Mouse (Mus musculus) limb, embryonic 14.5 days (tissue): ENCODE results near the gene Cd44. TPM values are rescaled to one million over a fixed set of nuclear protein-coding genes. Genes with fewer than 3 reads are reported as not detected.

Experiments used
- ATAC-seq: fragments of 200-750 bp; cut with Nextera tagmentation; 2 replicates; pipeline ENCODE4 v1.8.0; 2017; ENCODE audit warnings: low read depth, moderate number of reproducible peaks, moderate TSS enrichment; ENCODE audit not compliant: low FRiP score
- DNase-seq: peaks from one replicate; pipeline ENCODE4 v3.0.0-alpha.2; 2015; ENCODE audit warnings: low spot score
- H3K27ac ChIP-seq: fragments of 300-500 bp; sonication (generic); replicated peaks from 2 replicates; pipeline ENCODE4 v1.5.1; 2014; ENCODE audit warnings: low read depth, mild to moderate bottlenecking, low read length, moderate library complexity, mixed read lengths
- H3K27me3 ChIP-seq: fragments of 300-500 bp; sonication (generic); 2 replicates; pipeline ENCODE4 v1.6.1; 2014; ENCODE audit warnings: low read length, mixed read lengths; ENCODE audit not compliant: control insufficient read depth, insufficient read depth
- H3K36me3 ChIP-seq: fragments of 300-500 bp; sonication (generic); 2 replicates; pipeline ENCODE4 v1.6.1; 2014; ENCODE audit warnings: mild to moderate bottlenecking, low read length, moderate library complexity, mixed read lengths; ENCODE audit not compliant: control insufficient read depth, insufficient read depth
- H3K4me1 ChIP-seq: fragments of 300-500 bp; sonication (generic); 2 replicates; pipeline ENCODE4 v1.6.1; 2014; ENCODE audit warnings: antibody characterized with exemption, low read length, mixed read lengths; ENCODE audit not compliant: control insufficient read depth, insufficient read depth
- H3K4me2 ChIP-seq: fragments of 300-500 bp; sonication (generic); replicated peaks from 2 replicates; pipeline ENCODE4 v1.6.1; 2014; ENCODE audit warnings: low read depth, mild to moderate bottlenecking, low read length, moderate library complexity; ENCODE audit not compliant: severe bottlenecking
- H3K4me3 ChIP-seq: fragments of 300-500 bp; sonication (generic); replicated peaks from 2 replicates; pipeline ENCODE4 v1.5.1; 2014; ENCODE audit warnings: low read length
- H3K9ac ChIP-seq: fragments of 300-500 bp; sonication (generic); 2 replicates; pipeline ENCODE4 v1.6.1; 2014; ENCODE audit warnings: mild to moderate bottlenecking, low read depth, low read length, moderate library complexity; ENCODE audit not compliant: severe bottlenecking
- H3K9me3 ChIP-seq: fragments of 300-500 bp; sonication (generic); 2 replicates; pipeline ENCODE4 v1.6.1; 2016; ENCODE audit warnings: low read length; ENCODE audit not compliant: control insufficient read depth
- POLR2A ChIP-seq: fragments of 200-500 bp; IDR thresholded peaks from 2 replicates; pipeline ENCODE4 v1.8.0; 2012; ENCODE audit warnings: inconsistent platforms, mild to moderate bottlenecking, moderate library complexity, borderline replicate concordance; ENCODE audit not compliant: insufficient read depth, insufficient read length; ENCODE audit errors: extremely low read depth
- WGBS: fragments of 180-500 bp; shearing (Covaris S2); extraction: QIAGEN DNeasy Blood & Tissue Kit; methylation state at CpG from one replicate; pipeline ENCODE4 v1.1.7; 2014; 5-methylcytosine and 5-hydroxymethylcytosine counted together
- polyA plus RNA-seq, 2 experiments: library from polyadenylated mRNA; depleted of rRNA in 1 of 2; stranded (reverse) in 1 of 2; unstranded in 1 of 2; fragments of >200 nt; fragmentation: Nextera tagmentation in 1 of 2; extraction: Ambion mirVana in 1 of 2; gene quantifications; 2 replicates each; pipeline versions ENCODE4 v1.2.1 to v1.2.3; 2012 to 2014

Gene Cd44
- polyA plus RNA-seq, 2 experiments = 29.3 to 46.3 TPM

GRCm38 (mm10) chr2:102895197-102895596, 6.3 kb downstream of the Cd44 start:
- TF ChIP-seq POLR2A = no peak

DNA sequence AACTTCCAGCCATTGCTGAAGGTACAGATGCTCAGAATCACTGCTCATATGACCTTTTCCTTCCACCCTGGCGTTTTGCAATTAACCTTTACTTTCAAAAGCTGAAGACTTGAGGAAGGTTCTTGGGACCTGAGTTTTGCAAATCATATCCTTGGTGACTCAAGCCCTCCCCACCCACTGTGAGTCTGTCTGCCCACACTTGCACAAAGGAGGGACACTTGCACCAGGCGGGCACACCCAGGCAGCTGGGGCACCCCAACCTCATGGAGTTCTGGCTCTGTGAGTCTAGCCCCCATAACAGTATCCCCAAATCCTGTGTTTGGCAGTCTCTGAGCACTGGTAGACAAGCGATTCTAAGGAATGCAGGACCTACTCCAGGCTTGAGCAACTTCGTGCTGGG, 6.7 kb downstream of the Cd44 start:
- no peak for ATAC-seq
- H3K9me3 ChIP-seq = no peaks in the 10 kb centered on the region
- no peaks in the 10 kb centered on the region for H3K4me1 ChIP-seq
- H3K4me3 ChIP-seq = no peak overlapping the region
- no peak for TF ChIP-seq POLR2A
- no peaks in the 10 kb centered on the region for H3K27me3 ChIP-seq
- 82% methylated on average over 4 of the region's 4 CpGs for WGBS
- no peak for DNase-seq
- H3K27ac ChIP-seq = no peak overlapping the region
- H3K4me2 ChIP-seq = no peak overlapping the region
- H3K9ac ChIP-seq = no peak overlapping the region
- no peaks in the 10 kb centered on the region for H3K36me3 ChIP-seq

More at GRCm38 (mm10) chr2:102895197-102895596, 6.3 kb downstream of the Cd44 start:
- Histone ChIP-seq H3K36me3 (no peaks in the 10 kb centered on the region), H3K4me1 (no peaks in the 10 kb centered on the region), H3K9ac (no peak overlapping the region), H3K9me3 (no peaks in the 10 kb centered on the region), H3K4me2 (no peak overlapping the region), H3K27me3 (no peaks in the 10 kb centered on the region), H3K27ac (no peak overlapping the region), H3K4me3 (no peak overlapping the region)
- no peak for ATAC-seq
- WGBS = 87% methylated on average over 1 of the region's 1 CpGs
- no peak for DNase-seq

GRCm38 (mm10) chr2:102888688-102889225, 12.7 kb downstream of the Cd44 start:
- H3K27me3 ChIP-seq = no peaks in the 10 kb centered on the region
- DNase-seq = no peak

GRCm38 (mm10) chr2:102887137-102887536, 14.3 kb downstream of the Cd44 start:
- no peak for DNase-seq
- no peak for TF ChIP-seq POLR2A
- WGBS = 88% methylated on average over 1 of the region's 1 CpGs

More at GRCm38 (mm10) chr2:102888688-102889225, 12.7 kb downstream of the Cd44 start:
- Histone ChIP-seq H3K36me3 (no peaks in the 10 kb centered on the region), H3K9ac (no peak overlapping the region), H3K9me3 (no peaks in the 10 kb centered on the region), H3K4me2 (no peak overlapping the region), H3K4me3 (no peak overlapping the region), H3K27ac (no peak overlapping the region), H3K4me1 (no peaks in the 10 kb centered on the region)
- no peak for ATAC-seq
- TF ChIP-seq POLR2A = no peak
- 18% methylated on average over 3 of the region's 3 CpGs for WGBS

GRCm38 (mm10) chr2:102886306-102886935, 15.0 kb downstream of the Cd44 start:
- no peak overlapping the region for H3K9ac ChIP-seq
- H3K4me1 ChIP-seq = peaks cover 2% of the 10 kb centered on the region; the same call in 1 of the 2 replicates
- 91% methylated on average over 6 of the region's 6 CpGs for WGBS
- H3K36me3 ChIP-seq = no peaks in the 10 kb centered on the region
- no peak for ATAC-seq
- no peak overlapping the region for H3K27ac ChIP-seq
- H3K9me3 ChIP-seq = no peaks in the 10 kb centered on the region
- DNase-seq = no peak
- no peak for TF ChIP-seq POLR2A
- no peaks in the 10 kb centered on the region for H3K27me3 ChIP-seq
- H3K4me2 ChIP-seq = no peak overlapping the region
- no peak overlapping the region for H3K4me3 ChIP-seq

More at GRCm38 (mm10) chr2:102887137-102887536, 14.3 kb downstream of the Cd44 start:
- no peaks in the 10 kb centered on the region for H3K36me3 ChIP-seq
- peaks cover 2% of the 10 kb centered on the region; the same call in 1 of the 2 replicates for H3K4me1 ChIP-seq
- no peak overlapping the region for H3K4me2 ChIP-seq
- no peaks in the 10 kb centered on the region for H3K27me3 ChIP-seq
- ATAC-seq = no peak
- H3K9ac ChIP-seq = no peak overlapping the region
- no peak overlapping the region for H3K4me3 ChIP-seq
- no peaks in the 10 kb centered on the region for H3K9me3 ChIP-seq
- no peak overlapping the region for H3K27ac ChIP-seq
